Mouse (Mus musculus): Measurements from ENCODE around the gene Dync1i2. TPM values are rescaled to one million over a fixed set of nuclear protein-coding genes. Genes with fewer than 3 reads are reported as not detected.

Dync1i2 gene
- total RNA-seq, 2 experiments from 2014 or later = 39.0 to 39.6 TPM

DNA sequence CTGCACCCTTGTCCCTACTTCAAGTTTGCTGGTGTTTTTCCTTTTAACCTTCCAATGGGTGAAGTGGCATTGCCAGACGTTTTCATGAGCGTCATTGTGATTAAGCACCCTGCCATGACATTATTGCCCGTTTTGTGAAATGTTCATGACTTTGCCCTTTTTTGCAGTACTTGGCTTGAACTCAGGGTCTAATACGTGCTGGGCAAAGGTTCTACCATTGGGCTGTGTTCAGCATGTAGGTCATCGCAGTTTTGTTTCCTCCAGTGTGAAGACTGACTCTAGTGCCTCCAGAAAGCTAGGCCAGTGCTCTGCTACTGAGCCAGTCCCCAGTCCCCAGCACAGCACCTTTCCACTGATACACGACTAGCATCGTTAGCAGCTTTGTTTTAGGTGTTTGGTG is 45.1 kb downstream of the Dync1i2 start:
- DNase-seq = no peak
- intact Hi-C loops (cut with DNase I) = no loop called here

GRCm38 (mm10) chr2:71264585-71264984 is 53.1 kb downstream of the Dync1i2 start:
- intact Hi-C loops (cut with DNase I) = no loop called here
- DNase-seq = no peak

DNA sequence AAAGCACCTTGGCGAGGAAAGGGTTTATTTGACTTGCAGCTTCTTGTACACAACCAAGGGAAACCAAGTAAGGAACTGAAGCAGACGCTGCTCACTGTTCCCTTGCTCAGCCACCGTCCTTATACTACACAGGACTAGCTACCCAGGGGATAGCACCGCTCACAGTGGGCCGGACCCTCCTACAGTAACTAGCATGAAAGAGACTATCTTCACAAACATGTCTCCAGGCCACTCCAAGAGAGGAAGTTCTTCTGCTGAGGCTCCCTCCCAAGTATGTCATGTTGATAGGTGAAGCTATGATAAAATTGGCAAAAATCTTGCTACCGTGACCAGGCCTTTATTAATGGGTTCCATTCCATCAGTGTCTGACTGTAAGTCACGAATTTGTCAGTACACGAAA is 57.2 kb downstream of the Dync1i2 start:
- intact Hi-C loops (cut with DNase I) = no loop called here
- no peak for DNase-seq

- no peak for DNase-seq
- intact Hi-C loops (cut with DNase I) = no loop called here
Measured at GRCm38 (mm10) chr2:71269332-71269731, 57.8 kb downstream of the Dync1i2 start.

- intact Hi-C loops (cut with DNase I) = no loop called here
- DNase-seq = no peak
Measured at GRCm38 (mm10) chr2:71270085-71270484, 58.6 kb downstream of the Dync1i2 start.

DNA sequence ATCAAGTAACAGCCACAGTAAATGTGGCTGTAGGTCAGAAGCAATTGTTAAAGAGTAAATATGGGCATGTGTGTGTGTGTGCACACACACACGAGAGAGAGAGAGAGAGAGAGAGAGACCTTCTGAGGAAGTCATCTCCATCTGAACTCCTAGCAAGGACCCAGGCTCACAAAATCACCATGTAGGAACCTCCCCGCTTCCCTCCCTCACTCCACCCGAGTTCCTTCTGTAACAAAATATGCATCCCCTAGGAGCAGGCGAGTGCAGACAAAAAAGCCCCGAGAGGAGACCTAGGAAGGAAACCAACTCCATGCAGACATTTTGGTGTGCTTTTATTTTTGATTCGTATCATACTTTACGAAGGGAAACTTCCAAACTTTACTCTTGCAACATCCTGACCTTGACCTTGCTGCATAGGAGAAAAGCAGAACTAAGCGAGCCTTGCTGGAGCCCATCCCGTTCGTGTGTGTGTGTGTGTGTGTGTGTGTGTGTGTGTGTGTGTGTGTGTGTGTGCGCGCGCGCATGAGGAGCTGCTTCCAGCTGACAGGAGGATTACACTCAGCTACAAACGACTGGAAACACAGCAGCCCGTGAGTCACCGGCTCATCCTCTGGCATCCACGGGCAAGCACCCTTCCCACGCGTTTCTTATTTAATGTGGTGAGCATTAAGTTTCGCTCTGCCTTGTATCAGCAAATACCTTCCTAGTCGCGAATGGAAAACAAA is 62.6 kb downstream of the Dync1i2 start:
- intact Hi-C loops (cut with DNase I) = no loop called here
- peak; percentile 37 to 41 for DNase-seq

GRCm38 (mm10) chr2:71275734-71276133 is 64.2 kb downstream of the Dync1i2 start:
- intact Hi-C loops (cut with DNase I) = no loop called here

DNA sequence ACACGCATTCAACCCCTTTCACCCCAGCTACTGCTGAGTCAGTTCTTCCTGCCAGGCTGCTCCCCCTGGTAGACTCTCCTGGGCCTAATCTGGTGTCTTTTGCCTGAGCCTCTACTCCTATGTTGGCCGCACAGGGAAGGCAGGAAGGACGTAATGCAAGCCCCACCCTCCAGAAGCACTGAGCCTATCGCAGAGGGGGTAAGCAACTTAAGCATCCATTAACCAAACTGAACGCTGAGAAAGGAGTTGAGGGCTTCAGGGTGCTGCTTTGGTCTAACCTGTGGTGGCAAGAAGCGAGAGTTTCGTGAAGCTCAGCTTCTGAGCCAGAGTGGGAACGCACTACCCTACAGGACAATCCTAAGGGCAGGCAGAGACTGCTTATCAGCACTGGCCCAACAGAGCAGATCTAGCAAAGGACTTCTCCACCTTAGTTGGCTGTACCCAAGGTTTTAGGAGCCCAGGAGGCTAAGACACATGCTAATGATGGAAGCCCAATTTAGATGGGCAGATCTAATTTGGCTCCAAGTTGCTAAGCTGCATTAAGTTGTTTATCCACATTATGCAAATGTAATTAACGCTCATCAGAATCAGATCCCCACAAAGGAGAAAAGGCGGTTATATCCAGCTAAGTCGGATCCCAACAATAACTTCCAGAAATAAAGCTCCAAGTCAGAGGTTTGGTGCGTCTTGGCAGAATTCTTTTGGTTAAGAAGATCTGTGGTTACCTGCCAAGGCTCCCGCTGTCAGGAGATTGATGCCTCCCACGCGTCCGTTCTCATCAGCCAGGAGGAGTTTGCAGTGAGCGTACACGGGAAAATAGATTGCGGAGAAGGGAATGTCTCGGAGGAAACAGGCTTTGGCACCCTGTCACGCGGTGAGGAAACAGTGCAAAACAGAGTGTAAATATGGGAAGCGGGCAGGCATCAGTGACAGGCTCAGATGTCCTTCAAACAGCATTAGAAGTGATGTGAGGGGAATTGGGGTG is 67.6 kb downstream of the Dync1i2 start:
- intact Hi-C loops (cut with DNase I) = no loop called here
- no peak for DNase-seq

More at GRCm38 (mm10) chr2:71275734-71276133, 64.2 kb downstream of the Dync1i2 start:
- DNase-seq = no peak

- intact Hi-C loops (cut with DNase I) = no loop called here
- DNase-seq = no peak
Measured at GRCm38 (mm10) chr2:71281981-71282380, 70.5 kb downstream of the Dync1i2 start.

GRCm38 (mm10) chr2:71290107-71290775 is 78.7 kb downstream of the Dync1i2 start:
- intact Hi-C loops (cut with DNase I) = no loop called here
- DNase-seq = no peak

GRCm38 (mm10) chr2:71291566-71291965 is 80.1 kb downstream of the Dync1i2 start:
- DNase-seq = no peak
- intact Hi-C loops (cut with DNase I) = no loop called here

DNA sequence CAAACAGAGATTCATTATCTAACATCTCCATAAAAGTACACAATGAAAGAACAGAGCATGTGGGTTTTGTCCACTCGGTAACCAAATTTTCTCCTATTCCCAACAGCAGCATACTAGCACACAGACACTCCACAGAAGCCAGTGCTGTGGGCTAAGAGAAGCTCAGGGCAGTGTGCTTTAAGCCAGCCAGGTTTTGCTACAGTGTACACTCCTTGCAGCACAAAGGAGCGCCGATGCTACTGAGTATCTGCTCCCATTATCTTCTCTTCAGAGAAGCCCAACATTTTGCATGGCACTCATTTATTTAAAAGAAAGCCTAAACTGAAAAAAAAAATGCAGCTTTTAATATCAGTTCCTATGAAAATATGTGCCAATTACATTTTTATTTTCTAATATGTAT is 82.5 kb downstream of the Dync1i2 start:
- DNase-seq = no peak
- intact Hi-C loops (cut with DNase I) = no loop called here

DNA sequence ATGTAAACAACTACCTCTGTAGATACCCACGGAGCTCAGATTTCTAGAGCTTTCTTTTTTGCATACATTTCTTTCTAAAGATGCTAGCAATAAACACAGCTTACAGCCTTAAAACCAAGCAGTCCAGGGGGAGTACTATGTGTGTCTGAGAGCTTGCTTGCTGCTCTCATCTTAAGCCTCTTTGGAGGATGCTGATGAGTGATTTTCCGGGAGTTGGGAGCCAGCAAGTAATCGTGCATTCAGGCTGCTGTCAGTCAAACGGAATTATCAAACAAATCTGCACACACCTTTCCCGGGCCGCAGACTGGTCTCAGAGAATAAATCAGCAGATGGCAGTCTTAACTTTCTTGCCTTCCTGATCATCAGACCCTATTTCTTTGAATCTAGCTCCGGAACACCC is 83.0 kb downstream of the Dync1i2 start:
- intact Hi-C loops (cut with DNase I) = no loop called here
- no peak for DNase-seq

- no peak for DNase-seq
- intact Hi-C loops (cut with DNase I) = no loop called here
Measured at GRCm38 (mm10) chr2:71295844-71296243, 84.3 kb downstream of the Dync1i2 start.

GRCm38 (mm10) chr2:71297501-71297900 is 86.0 kb downstream of the Dync1i2 start:
- DNase-seq = no peak
- intact Hi-C loops (cut with DNase I) = no loop called here

GRCm38 (mm10) chr2:71298729-71299128 is 87.2 kb downstream of the Dync1i2 start:
- intact Hi-C loops (cut with DNase I) = no loop called here
- no peak for DNase-seq

DNA sequence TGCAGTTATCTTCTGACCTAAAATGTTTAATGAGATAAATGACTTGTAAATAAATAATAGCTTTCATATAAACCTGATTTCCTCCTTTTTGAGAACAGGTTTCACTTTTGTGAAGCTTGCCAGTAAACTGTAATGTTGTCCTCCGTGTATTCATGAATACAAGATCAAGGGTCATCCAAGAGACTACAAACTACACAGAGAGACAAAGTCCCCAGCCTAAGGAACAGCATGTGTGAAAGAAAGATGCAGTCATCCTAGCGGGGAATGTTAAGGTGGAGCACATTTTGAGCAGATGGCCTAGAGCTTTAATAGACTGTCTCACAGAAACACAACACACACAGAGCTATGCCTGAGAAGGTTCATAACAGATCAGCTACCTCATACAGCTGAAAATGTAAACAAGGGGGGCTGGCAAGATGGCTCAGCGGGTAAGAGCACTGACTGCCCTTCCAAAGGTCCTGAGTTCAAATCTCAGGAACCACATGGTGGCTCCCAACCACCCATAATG is 90.7 kb downstream of the Dync1i2 start:
- DNase-seq = no peak
- intact Hi-C loops (cut with DNase I) = no loop called here

DNA sequence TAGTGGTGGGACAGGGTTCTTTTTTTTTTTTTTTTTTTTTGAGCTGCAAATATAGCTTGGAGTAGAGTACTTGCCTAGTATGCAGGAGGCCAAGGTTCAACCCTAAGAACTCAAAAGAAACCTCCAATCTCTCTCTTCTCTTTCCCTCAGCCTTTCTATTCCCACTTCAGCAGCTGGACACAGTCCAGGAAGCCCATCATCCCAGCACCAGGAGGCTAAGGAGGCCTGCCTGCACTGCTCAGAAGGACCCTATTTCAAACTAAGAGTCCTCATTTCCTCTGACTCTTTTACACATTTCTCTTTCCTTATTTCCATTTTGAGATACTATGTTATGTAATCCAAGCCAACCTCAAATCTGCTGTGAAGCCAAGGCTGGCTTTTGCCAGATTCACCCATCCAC is 91.7 kb downstream of the Dync1i2 start:
- no peak for DNase-seq
- intact Hi-C loops (cut with DNase I) = no loop called here

- intact Hi-C loops (cut with DNase I) = no loop called here
- no peak for DNase-seq
Measured at GRCm38 (mm10) chr2:71304821-71305220, 93.3 kb downstream of the Dync1i2 start.

GRCm38 (mm10) chr2:71306357-71306756 is 94.9 kb downstream of the Dync1i2 start:
- intact Hi-C loops (cut with DNase I) = no loop called here
- no peak for DNase-seq

DNA sequence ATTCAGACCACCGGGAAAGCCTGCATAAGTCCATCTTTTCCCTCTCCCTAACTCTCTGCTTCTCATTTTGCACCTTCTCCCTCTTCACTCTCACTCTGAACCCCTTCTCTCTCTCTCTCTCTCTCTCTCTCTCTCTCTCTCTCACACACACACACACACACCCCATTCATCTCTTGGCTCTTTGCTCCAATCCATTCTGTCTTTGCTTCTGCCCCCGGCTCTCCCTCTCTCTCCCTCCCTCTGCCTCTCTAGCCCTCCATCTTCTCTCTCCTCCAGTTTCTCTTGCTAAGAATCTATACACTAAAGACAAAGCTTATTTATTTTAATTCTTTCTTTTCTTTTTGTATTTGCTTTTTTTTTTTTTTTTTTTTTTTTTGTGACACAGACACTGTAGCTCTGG is 98.2 kb downstream of the Dync1i2 start:
- no peak for DNase-seq
- intact Hi-C loops (cut with DNase I) = no loop called here

Data from gastrocnemius, postnatal 36 days (tissue).